Mouse (Mus musculus) ES-Bruce4 (cell line): ENCODE results near the gene Fmnl2.

Experiments used
- CTCF ChIP-seq: IDR thresholded peaks from one replicate; pipeline ENCODE4 v1.8.1; 2011; ENCODE audit warnings: low read depth, low read length
- EP300 ChIP-seq: IDR thresholded peaks from 2 replicates; pipeline ENCODE4 v1.6.1; 2011; ENCODE audit warnings: low read depth, low read length; ENCODE audit not compliant: insufficient read depth
- POLR2A ChIP-seq: IDR thresholded peaks from one replicate; pipeline ENCODE4 v1.8.1; 2011; ENCODE audit warnings: low read length; ENCODE audit not compliant: insufficient read depth

- TF ChIP-seq CTCF: no peak
- no peak for TF ChIP-seq POLR2A
- TF ChIP-seq EP300: no peak
These were observed 63.2 kb downstream of the Fmnl2 start for GRCm38 (mm10) chr2:52920701-52921435.
